Mouse (Mus musculus) olfactory bulb, adult 2 months (tissue): ENCODE measurements around the gene Tef.

Source experiments
- CTCF ChIP-seq: fragments of 200-500 bp; IDR thresholded peaks from 2 replicates; pipeline ENCODE4 v1.5.1; 2012; ENCODE audit warnings: low read depth, mild to moderate bottlenecking, low read length, moderate library complexity; ENCODE audit not compliant: insufficient read depth
- POLR2A ChIP-seq: fragments of 200-500 bp; IDR thresholded peaks from 2 replicates; pipeline ENCODE4 v1.6.1; 2012; ENCODE audit warnings: mild to moderate bottlenecking, low read depth, low read length, moderate library complexity; ENCODE audit not compliant: insufficient read depth

DNA sequence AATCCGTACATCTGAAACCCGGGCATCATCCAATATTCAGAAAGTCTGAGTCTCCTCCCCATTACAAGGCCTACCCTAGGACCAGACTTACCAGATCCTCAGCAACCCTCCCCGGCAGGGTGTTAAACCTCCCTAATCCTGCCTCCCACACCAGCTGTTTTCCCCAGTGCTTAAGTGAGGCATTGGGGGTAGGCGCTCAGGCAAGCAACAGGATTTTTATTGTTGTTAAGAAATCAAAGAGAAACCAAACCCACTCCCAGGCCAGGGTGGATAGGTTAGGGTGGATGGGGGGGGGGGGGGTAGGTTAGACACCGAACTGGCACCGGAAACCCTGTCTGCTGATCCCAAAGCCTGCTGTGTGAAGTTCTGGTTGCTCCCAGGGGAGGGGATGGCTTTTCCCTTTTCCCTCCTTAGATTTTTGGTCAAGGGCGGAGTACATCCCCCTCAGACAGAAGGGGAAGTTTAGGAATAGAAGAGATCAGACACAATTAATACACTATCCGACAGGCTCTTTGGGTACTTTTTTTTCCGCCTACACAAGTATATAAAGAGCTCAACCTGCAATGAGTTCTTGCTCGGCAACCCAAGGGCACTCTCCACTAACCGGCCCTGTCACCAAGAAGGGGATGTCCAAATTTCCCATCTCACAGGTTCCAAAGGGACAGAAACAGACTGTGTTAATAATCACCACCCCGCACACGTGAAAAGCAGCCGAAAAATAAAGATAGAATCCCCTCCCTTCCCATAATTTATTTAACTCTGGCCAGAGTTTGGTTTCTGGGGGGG is 54.9 kb downstream of the Tef start:
- no peak for TF ChIP-seq CTCF
- no peak for TF ChIP-seq POLR2A
